Comparison of ENCODE assay signal across 17 mouse cellular contexts in the genomic region with DNA sequence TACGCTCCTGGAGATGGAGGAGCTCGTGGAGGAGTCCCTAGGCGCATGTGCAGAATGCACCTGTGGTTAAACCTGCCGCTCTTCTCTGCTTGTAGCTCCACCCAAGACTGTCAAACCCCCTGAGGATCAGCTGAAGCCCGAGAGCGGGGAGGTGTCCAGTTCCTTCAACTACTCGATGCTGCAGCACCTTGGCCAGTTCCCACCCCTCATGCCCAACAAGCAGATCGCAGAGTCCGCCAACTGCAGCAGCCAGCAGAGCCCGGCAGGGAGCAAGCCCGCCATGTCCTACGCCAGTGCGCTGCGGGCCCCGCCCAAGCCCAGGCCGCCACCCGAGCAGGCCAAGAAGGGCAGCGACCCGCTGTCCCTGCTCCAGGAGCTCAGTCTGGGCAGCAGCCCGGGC. TPM values are rescaled to one million over a fixed set of nuclear protein-coding genes. Genes with fewer than 3 reads are reported as not detected.
"Had no signal": no experiment of that assay in that cellular context is flagged by ENCODE, and none has a peak within 500 bp of the region (broad histone marks: within the 10 kb centered on the region; RNA-seq: fewer than 3 reads in every experiment).

No protein-coding gene starts in this region.

- H3K27ac ChIP-seq: limb, embryonic 12.5 days; liver, embryonic 13.5 days; midbrain, embryonic 13.5 days had no signal

- H3K4me3 ChIP-seq: limb, embryonic 12.5 days; liver, embryonic 13.5 days; midbrain, embryonic 13.5 days had no signal

- H3K9me3 ChIP-seq: limb, embryonic 12.5 days; liver, embryonic 13.5 days; midbrain, embryonic 13.5 days had no signal

- H3K27me3 ChIP-seq: limb, embryonic 12.5 days; liver, embryonic 13.5 days; midbrain, embryonic 13.5 days had no signal

- ATAC-seq: midbrain, embryonic 13.5 days had no signal

- H3K9ac ChIP-seq: limb, embryonic 12.5 days; liver, embryonic 13.5 days; midbrain, embryonic 13.5 days had no signal

- H3K4me2 ChIP-seq: limb, embryonic 12.5 days; liver, embryonic 13.5 days; midbrain, embryonic 13.5 days had no signal

- DNase-seq: kidney, adult 11 months; kidney, adult 9 months; kidney, postnatal 14 days; liver, embryonic 13.5 days; lung, adult 18-20 months; lung, postnatal 36 days; right cerebral cortex, postnatal 4 days; spleen, adult 18-20 months; thymus, postnatal 4 days had no signal

RNA-seq across cellular contexts. Expression of a gene that starts 30.0 kb away (rescaled TPM):
- total RNA-seq: layer of hippocampus, adult 8-10 months; layer of hippocampus, postnatal 25 days; left cerebral cortex, postnatal 25 days; megakaryocyte progenitor cell, adult 5-6 weeks; neutrophil, adult 5-6 weeks had no signal
- polyA plus RNA-seq: stomach, embryonic 14.5 days had no signal
